Mouse (Mus musculus): ENCODE measurements around the gene Slx4ip.

- TF ChIP-seq TCF12 (IDR thresholded peaks at IDR 0.05; ENCODE audit: low read depth, low read length): no peak
- TF ChIP-seq CTCF (IDR thresholded peaks at IDR 0.05 in 2 of 3, conservative IDR thresholded peaks at IDR 0.05 in 1 of 3; ENCODE audit: control insufficient read depth in 1 of 3, insufficient read depth in 1 of 3, low read depth in 2 of 3, low read length in 3 of 3, poor library complexity in 1 of 3, severe bottlenecking in 1 of 3): no peak
- no peak for TF ChIP-seq NELFE (IDR thresholded peaks at IDR 0.05; ENCODE audit: low read depth, low read length)
- TF ChIP-seq HCFC1 (IDR thresholded peaks at IDR 0.05; ENCODE audit: low read depth, low read length): no peak
- TF ChIP-seq ZNF384 (IDR thresholded peaks at IDR 0.05; ENCODE audit: low read depth, low read length): no peak
- TF ChIP-seq ETS1 (IDR thresholded peaks at IDR 0.05; ENCODE audit: low read depth, low read length): no peak
- no peak for TF ChIP-seq POLR2A (IDR thresholded peaks at IDR 0.05; ENCODE audit: control insufficient read depth in 1 of 2, insufficient read depth in 1 of 2, low read depth in 1 of 2, low read length in 2 of 2, poor library complexity in 1 of 2)
- TF ChIP-seq EP300 (IDR thresholded peaks at IDR 0.05; ENCODE audit: low read depth in 1 of 2, low read length in 2 of 2): no peak
- no peak for TF ChIP-seq ZKSCAN1 (IDR thresholded peaks at IDR 0.05; ENCODE audit: low read depth, low read length)
- no peak for TF ChIP-seq MAX (IDR thresholded peaks at IDR 0.05; ENCODE audit: low read length)
- no peak for TF ChIP-seq MAZ (IDR thresholded peaks at IDR 0.05; ENCODE audit: low read depth, low read length)
- TF ChIP-seq USF1 (IDR thresholded peaks at IDR 0.05; ENCODE audit: low read depth, low read length): no peak
- no peak for TF ChIP-seq MAFK (IDR thresholded peaks at IDR 0.05; ENCODE audit: borderline replicate concordance, low read depth, low read length)
Observed at GRCm38 (mm10) chr2:136854543-136855388, 36.3 kb upstream of the Slx4ip start.

All from MEL (cell line).